17 mouse cellular contexts compared by ENCODE assay signal in the genomic region with DNA sequence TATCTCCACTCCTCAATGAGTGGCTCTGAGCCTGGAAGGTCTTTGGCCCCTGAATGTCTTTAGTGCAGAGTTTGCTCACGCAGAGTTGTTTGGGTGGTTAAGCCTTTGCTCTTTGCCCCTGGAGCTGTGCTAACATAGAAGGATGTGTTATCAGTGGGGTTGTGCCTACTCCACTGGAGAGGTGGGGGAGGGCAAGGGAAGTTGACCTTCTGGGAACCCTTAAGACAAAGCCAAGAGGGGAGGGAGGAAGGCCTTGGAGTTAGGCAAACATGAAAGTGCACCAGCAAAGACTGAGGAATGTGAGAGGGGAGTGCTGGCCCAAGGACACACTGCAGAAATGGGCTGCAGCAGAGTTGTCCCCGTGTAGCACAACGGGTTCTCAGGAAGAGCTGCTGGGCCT.
DNase-seq lines count a peak whose midpoint lies in the region; ATAC-seq and TF ChIP-seq lines count a peak whose summit lies in the region.
"Had no signal": no experiment of that assay in that cellular context is flagged by ENCODE, and none has a peak within 500 bp of the region (broad histone marks: within the 10 kb centered on the region; RNA-seq: fewer than 3 reads in every experiment).

No protein-coding gene starts in this region.

- H3K9me3 ChIP-seq in forebrain, embryonic 10.5 days = no peaks in the 10 kb centered on the region
- no peaks in the 10 kb centered on the region for H3K9me3 ChIP-seq in forebrain, postnatal 0 days (ENCODE audit: low read length)
- H3K9me3 ChIP-seq in liver, embryonic 14.5 days (ENCODE audit: control insufficient read depth, low read length) = no peaks in the 10 kb centered on the region
- H3K9me3 ChIP-seq: embryonic facial prominence, embryonic 10.5 days; forebrain, embryonic 12.5 days; G1E; heart, embryonic 15.5 days; hindbrain, embryonic 15.5 days had no signal

- H3K4me2 ChIP-seq in forebrain, postnatal 0 days (ENCODE audit: low read depth) = no peak overlapping the region
- H3K4me2 ChIP-seq in liver, embryonic 14.5 days (ENCODE audit: low read depth) = no peak overlapping the region
- H3K4me2 ChIP-seq: forebrain, embryonic 12.5 days; heart, embryonic 15.5 days; hindbrain, embryonic 15.5 days had no signal

- 0 out of 2 replicates have a peak overlapping the region, but pooled peaks have one; percentile 25 for H3K27ac ChIP-seq in forebrain, embryonic 10.5 days
- H3K27ac ChIP-seq in forebrain, postnatal 0 days (ENCODE audit: low read depth, low read length) = no peak overlapping the region
- H3K27ac ChIP-seq in liver, embryonic 14.5 days = no peak overlapping the region
- H3K27ac ChIP-seq: embryonic facial prominence, embryonic 10.5 days; forebrain, embryonic 12.5 days; heart, embryonic 15.5 days; hindbrain, embryonic 15.5 days had no signal

- WGBS in forebrain, embryonic 10.5 days = 20% methylated on average over 3 of the region's 3 CpGs
- WGBS in forebrain, postnatal 0 days = 19% methylated on average over 3 of the region's 3 CpGs
- 9% methylated on average over 3 of the region's 3 CpGs for WGBS in liver, embryonic 14.5 days (ENCODE audit: insufficient replicate concordance)

- H3K27me3 ChIP-seq in forebrain, embryonic 10.5 days (ENCODE audit: poor library complexity, severe bottlenecking) = no peaks in the 10 kb centered on the region
- no peaks in the 10 kb centered on the region for H3K27me3 ChIP-seq in forebrain, postnatal 0 days (ENCODE audit: insufficient read depth, low read length)
- H3K27me3 ChIP-seq in liver, embryonic 14.5 days (ENCODE audit: control insufficient read depth, insufficient read depth, low read length) = no peaks in the 10 kb centered on the region
- H3K27me3 ChIP-seq: forebrain, embryonic 12.5 days; heart, embryonic 15.5 days; hindbrain, embryonic 15.5 days had no signal

- TF ChIP-seq CTCF in forebrain, postnatal 0 days (IDR thresholded peaks at IDR 0.05; ENCODE audit: low read depth) = no peak
- no peak for TF ChIP-seq CTCF in liver, embryonic 14.5 days (IDR thresholded peaks at IDR 0.05; ENCODE audit: low read depth)

- H3K4me1 ChIP-seq in forebrain, embryonic 10.5 days = peaks cover 17% of the 10 kb centered on the region
- H3K4me1 ChIP-seq in forebrain, postnatal 0 days (ENCODE audit: insufficient read depth) = no peaks in the 10 kb centered on the region
- peaks cover 0 to 9% of the 10 kb centered on the region in 2 experiments; a peak in 2 of 4 replicates for H3K4me1 ChIP-seq in liver, embryonic 14.5 days (replicated peaks; ENCODE audit: control insufficient read depth in 2 of 2, insufficient read depth in 2 of 2, low read length in 1 of 2)
- H3K4me1 ChIP-seq: heart, embryonic 15.5 days; hindbrain, embryonic 15.5 days had no signal

- no peak for TF ChIP-seq EP300 in liver, embryonic 14.5 days (IDR thresholded peaks at IDR 0.05; ENCODE audit: low read depth)

- H3K36me3 ChIP-seq in forebrain, embryonic 10.5 days (replicated peaks) = no peaks in the 10 kb centered on the region
- no peaks in the 10 kb centered on the region for H3K36me3 ChIP-seq in forebrain, postnatal 0 days (ENCODE audit: insufficient read depth)
- no peaks in the 10 kb centered on the region for H3K36me3 ChIP-seq in liver, embryonic 14.5 days (replicated peaks; ENCODE audit: control insufficient read depth, insufficient read depth, low read depth)
- H3K36me3 ChIP-seq: embryonic facial prominence, embryonic 10.5 days; forebrain, embryonic 12.5 days; G1E; heart, embryonic 15.5 days; hindbrain, embryonic 15.5 days had no signal

- no peak overlapping the region for H3K4me3 ChIP-seq in forebrain, embryonic 10.5 days
- no peak overlapping the region for H3K4me3 ChIP-seq in forebrain, postnatal 0 days (ENCODE audit: low read depth, low read length)
- H3K4me3 ChIP-seq in liver, embryonic 14.5 days (ENCODE audit: insufficient read depth in 1 of 2, low read depth in 2 of 2, low read length in 2 of 2) = no peak overlapping the region
- H3K4me3 ChIP-seq: embryonic facial prominence, embryonic 10.5 days; forebrain, embryonic 12.5 days; heart, embryonic 15.5 days; hindbrain, embryonic 15.5 days had no signal

- no peak for ATAC-seq in forebrain, postnatal 0 days
- peak; percentile 52; the same call in 1 of the 2 replicates for ATAC-seq in liver, embryonic 14.5 days (ENCODE audit: insufficient read depth)

- DNase-seq in forebrain, embryonic 10.5 days (ENCODE audit: extremely low spot score, low spot score) = no peak
- no peak for DNase-seq in forebrain, postnatal 0 days
- DNase-seq in adrenal gland, postnatal 14 days = peak; percentile 50
- peak in 1 of 3 experiments; percentile 3 for DNase-seq in liver, embryonic 14.5 days (ENCODE audit: low read depth in 3 of 3, low spot score in 3 of 3)
- peak; percentile 86 for DNase-seq in lung, postnatal 25 days (ENCODE audit: low spot score)
- no peak for DNase-seq in T-cell, adult 2 months (ENCODE audit: low spot score)
- no peak for DNase-seq in urinary bladder, postnatal 14 days (ENCODE audit: low spot score)
- no peak for DNase-seq in layer of hippocampus, adult 11-12 months (ENCODE audit: low spot score)
- DNase-seq: B cell, adult 2 months; gastrocnemius, postnatal 36 days; right cerebral cortex, postnatal 4 days; thymus, adult 2 months had no signal

- H3K9ac ChIP-seq in forebrain, postnatal 0 days = no peak overlapping the region
- H3K9ac ChIP-seq in liver, embryonic 14.5 days (replicated peaks) = no peak overlapping the region
- H3K9ac ChIP-seq: forebrain, embryonic 12.5 days; heart, embryonic 15.5 days; hindbrain, embryonic 15.5 days had no signal

Comparison
In these comparisons a context has a peak if more than half of its experiments do, and no peak if none do; other contexts are left out.
1. DNase-seq: peak in adrenal gland, postnatal 14 days (single experiment) and lung, postnatal 25 days (single experiment); none in forebrain, embryonic 10.5 days (single experiment), forebrain, postnatal 0 days (single experiment), T-cell, adult 2 months (single experiment), urinary bladder, postnatal 14 days (single experiment) and layer of hippocampus, adult 11-12 months (single experiment).